Mouse (Mus musculus) MEL (cell line): Measurements from ENCODE around the gene Eif5b. TPM values are rescaled to one million over a fixed set of nuclear protein-coding genes. Genes with fewer than 3 reads are reported as not detected.

ENCODE experiments used
- DNase-seq: peaks from one replicate; pipeline ENCODE4 v3.0.0; 2011; ENCODE audit warnings: low read depth, low spot score
- H3K27ac ChIP-seq: 2 replicates; pipeline ENCODE4 v1.5.1; 2012; ENCODE audit warnings: low read depth, mild to moderate bottlenecking, control low read depth, low read length, moderate library complexity; ENCODE audit not compliant: control insufficient read depth
- H3K27me3 ChIP-seq, 2 experiments: fragments of 150-350 bp in 1 of 2; sonication (generic) in 1 of 2; 2 replicates each; pipeline ENCODE4 v1.6.1; 2012; ENCODE audit warnings: low read length in 2 of 2, mild to moderate bottlenecking in 2 of 2, improper control_type of control experiment in 1 of 2, moderate library complexity in 1 of 2; ENCODE audit not compliant: insufficient read depth in 2 of 2, control insufficient read depth in 1 of 2
- H3K36me3 ChIP-seq, 2 experiments: 2 replicates each; pipeline ENCODE4 v1.6.1; 2012 to 2014; ENCODE audit warnings: low read length in 2 of 2, improper control_type of control experiment in 1 of 2, inconsistent platforms in 1 of 2, mild to moderate bottlenecking in 1 of 2; ENCODE audit not compliant: insufficient read depth in 2 of 2, control insufficient read depth in 1 of 2
- H3K4me1 ChIP-seq, 2 experiments: fragments of 150-350 bp in 1 of 2; sonication (generic) in 1 of 2; 2 replicates each; pipeline ENCODE4 v1.6.1; 2012; ENCODE audit warnings: low read length in 2 of 2, improper control_type of control experiment in 1 of 2, mild to moderate bottlenecking in 1 of 2; ENCODE audit not compliant: insufficient read depth in 2 of 2, control insufficient read depth in 1 of 2
- H3K4me3 ChIP-seq, 2 experiments: fragments of 150-350 bp in 1 of 2; sonication (generic) in 1 of 2; 2 replicates each; pipeline ENCODE4 v1.5.1; 2012; ENCODE audit warnings: low read depth in 2 of 2, low read length in 2 of 2, mild to moderate bottlenecking in 2 of 2, moderate library complexity in 2 of 2, control low read depth in 1 of 2, improper control_type of control experiment in 1 of 2; ENCODE audit not compliant: control insufficient read depth in 1 of 2, insufficient read depth in 1 of 2
- H3K79me2 ChIP-seq: 2 replicates; pipeline ENCODE4 v1.6.1; 2012; ENCODE audit warnings: mild to moderate bottlenecking, low read length, moderate library complexity; ENCODE audit not compliant: control insufficient read depth, poor library complexity, insufficient read depth
- H3K9ac ChIP-seq: 2 replicates; pipeline ENCODE4 v1.6.1; 2012; ENCODE audit warnings: low read depth, mild to moderate bottlenecking, control low read depth, low read length, moderate library complexity; ENCODE audit not compliant: control insufficient read depth, poor library complexity, severe bottlenecking
- H3K9me3 ChIP-seq: fragments of 150-350 bp; sonication (generic); replicated peaks from 2 replicates; pipeline ENCODE4 v1.6.1; 2012; ENCODE audit warnings: mild to moderate bottlenecking, low read length, improper control_type of control experiment, moderate library complexity; ENCODE audit not compliant: insufficient read depth
- CHD1 ChIP-seq: IDR thresholded peaks from 2 replicates; pipeline ENCODE4 v1.6.1; 2012; ENCODE audit warnings: low read depth, mild to moderate bottlenecking, inconsistent platforms, low read length, improper control_type of control experiment
- CTCF ChIP-seq, 3 experiments: IDR thresholded peaks in 2 of 3; conservative IDR thresholded peaks in 1 of 3; 2 replicates each; pipeline ENCODE4 v1.5.1; 2011 to 2012; ENCODE audit warnings: low read length in 3 of 3, low read depth in 2 of 3, mild to moderate bottlenecking in 2 of 3, improper control_type of control experiment in 1 of 3, inconsistent platforms in 1 of 3, mixed read lengths in 1 of 3, moderate library complexity in 1 of 3; ENCODE audit not compliant: control insufficient read depth in 1 of 3, insufficient read depth in 1 of 3, poor library complexity in 1 of 3, severe bottlenecking in 1 of 3
- ELF1 ChIP-seq: IDR thresholded peaks from 2 replicates; pipeline ENCODE4 v1.6.1; 2014; ENCODE audit warnings: low read depth, mild to moderate bottlenecking, inconsistent platforms, low read length, improper control_type of control experiment, moderate library complexity
- EP300 ChIP-seq, 2 experiments: IDR thresholded peaks; 2 replicates each; pipeline ENCODE4 v1.6.1; 2011; ENCODE audit warnings: improper control_type of control experiment in 2 of 2, low read length in 2 of 2, low read depth in 1 of 2, mild to moderate bottlenecking in 1 of 2
- GATA1 ChIP-seq: IDR thresholded peaks from 2 replicates; pipeline ENCODE4 v1.6.1; 2011; ENCODE audit warnings: low read depth, low read length, improper control_type of control experiment
- JUND ChIP-seq: IDR thresholded peaks from 2 replicates; pipeline ENCODE4 v1.6.1; 2011; ENCODE audit warnings: low read depth, mild to moderate bottlenecking, improper control_type of control experiment, low read length
- KAT2A ChIP-seq: conservative IDR thresholded peaks from 2 replicates; pipeline ENCODE4 v1.6.1; 2012; ENCODE audit warnings: low read depth, low read length, improper control_type of control experiment, inconsistent platforms
- MAX ChIP-seq: IDR thresholded peaks from 2 replicates; pipeline ENCODE4 v1.6.1; 2011; ENCODE audit warnings: low read length, improper control_type of control experiment
- MAZ ChIP-seq: IDR thresholded peaks from 2 replicates; pipeline ENCODE4 v1.6.1; 2012; ENCODE audit warnings: low read depth, mild to moderate bottlenecking, inconsistent platforms, low read length, improper control_type of control experiment
- MEF2A ChIP-seq: IDR thresholded peaks from 2 replicates; pipeline ENCODE4 v1.6.1; 2014; ENCODE audit warnings: low read depth, mild to moderate bottlenecking, inconsistent platforms, low read length, improper control_type of control experiment; ENCODE audit not compliant: poor library complexity, insufficient replicate concordance, severe bottlenecking; ENCODE audit errors: extremely low read depth
- MXI1 ChIP-seq: IDR thresholded peaks from 2 replicates; pipeline ENCODE4 v1.6.1; 2011; ENCODE audit warnings: mild to moderate bottlenecking, low read depth, low read length, improper control_type of control experiment
- MYB ChIP-seq: IDR thresholded peaks from 2 replicates; pipeline ENCODE4 v1.6.1; 2011; ENCODE audit warnings: mild to moderate bottlenecking, low read depth, low read length, improper control_type of control experiment
- NELFE ChIP-seq: IDR thresholded peaks from 2 replicates; pipeline ENCODE4 v1.6.1; 2011; ENCODE audit warnings: low read depth, low read length, improper control_type of control experiment
- POLR2A ChIP-seq, 2 experiments: IDR thresholded peaks; 2 replicates each; pipeline ENCODE4 v1.6.1; 2011 to 2012; ENCODE audit warnings: low read length in 2 of 2, mild to moderate bottlenecking in 2 of 2, control low read depth in 1 of 2, improper control_type of control experiment in 1 of 2, low read depth in 1 of 2, moderate library complexity in 1 of 2; ENCODE audit not compliant: control insufficient read depth in 1 of 2, insufficient read depth in 1 of 2, poor library complexity in 1 of 2
- SIN3A ChIP-seq: IDR thresholded peaks from 2 replicates; pipeline ENCODE4 v1.6.1; 2012; ENCODE audit warnings: low read length, improper control_type of control experiment, inconsistent platforms
- SMC3 ChIP-seq: IDR thresholded peaks from 2 replicates; pipeline ENCODE4 v1.6.1; 2011; ENCODE audit warnings: low read depth, low read length, improper control_type of control experiment
- TCF12 ChIP-seq: IDR thresholded peaks from 2 replicates; pipeline ENCODE4 v1.6.1; 2014; ENCODE audit warnings: low read depth, mild to moderate bottlenecking, inconsistent platforms, low read length, improper control_type of control experiment, moderate library complexity
- USF2 ChIP-seq, 2 experiments: IDR thresholded peaks; 2 replicates each; pipeline ENCODE4 v1.6.1; 2011 to 2012; ENCODE audit warnings: improper control_type of control experiment in 2 of 2, low read length in 2 of 2, borderline replicate concordance in 1 of 2, inconsistent platforms in 1 of 2, low read depth in 1 of 2, mild to moderate bottlenecking in 1 of 2; ENCODE audit not compliant: insufficient read depth in 1 of 2
- ZC3H11A ChIP-seq: IDR thresholded peaks from 2 replicates; pipeline ENCODE4 v1.6.1; 2012; ENCODE audit warnings: low read depth, mild to moderate bottlenecking, inconsistent platforms, low read length, improper control_type of control experiment
- ZMIZ1 ChIP-seq: IDR thresholded peaks from 2 replicates; pipeline ENCODE4 v1.6.1; 2012; ENCODE audit warnings: low read depth, mild to moderate bottlenecking, inconsistent platforms, low read length, improper control_type of control experiment, moderate library complexity
- polyA plus RNA-seq, 2 experiments: library from polyadenylated mRNA; stranded (reverse) in 1 of 2; unstranded in 1 of 2; fragments of >175 nt in 1 of 2; fragments of >200 nt in 1 of 2; gene quantifications; 2 replicates each; pipeline versions ENCODE4 v1.2.1 to v1.2.4; 2012; ENCODE audit warnings: low replicate concordance in 2 of 2, low read depth in 1 of 2; ENCODE audit not compliant: insufficient read length in 2 of 2, insufficient read depth in 1 of 2, missing spikeins in 1 of 2
- total RNA-seq: library from RNA; depleted of rRNA; stranded (reverse); fragments of 300-350 nt; gene quantifications from 2 replicates; pipeline ENCODE4 v1.2.3, GENCODE M21; 2012

The Eif5b gene
- total and polyA plus RNA-seq, 3 experiments = 24.2 to 186 (median 67.2) TPM

GRCm38 (mm10) chr1:38071326-38071725 is 73.5 kb downstream of the Eif5b start:
- H3K9ac ChIP-seq = no peak overlapping the region
- no peak overlapping the region for H3K4me3 ChIP-seq
- no peak overlapping the region for H3K27ac ChIP-seq
- H3K27me3 ChIP-seq = no peaks in the 10 kb centered on the region
- H3K36me3 ChIP-seq = peaks cover 2 to 52% of the 10 kb centered on the region in 2 experiments; a peak in 2 of 4 replicates
- peaks cover 1% of the 10 kb centered on the region; the same call in 1 of the 2 replicates for H3K79me2 ChIP-seq
- TF ChIP-seq MXI1 (no peak), MAZ (no peak), MEF2A (no peak)
- H3K9me3 ChIP-seq = no peaks in the 10 kb centered on the region
- no peaks in the 10 kb centered on the region for H3K4me1 ChIP-seq
- peak; percentile 35 for DNase-seq

- no peaks in the 10 kb centered on the region for H3K27me3 ChIP-seq
- TF ChIP-seq KAT2A = no peak
- TF ChIP-seq ZMIZ1 = no peak
- TF ChIP-seq ELF1 = no peak
- TF ChIP-seq TCF12 = no peak
- no peak for TF ChIP-seq MXI1
- no peak for TF ChIP-seq SIN3A
- TF ChIP-seq POLR2A (IDR thresholded peaks at IDR 0.05; ENCODE audit: control insufficient read depth in 1 of 2, insufficient read depth in 1 of 2, low read depth in 1 of 2, low read length in 2 of 2, poor library complexity in 1 of 2) = no peak
- TF ChIP-seq CHD1 = no peak
- no peak for TF ChIP-seq JUND
- TF ChIP-seq MEF2A = no peak
- H3K36me3 ChIP-seq = peaks cover 0 to 60% of the 10 kb centered on the region in 2 experiments; a peak in 3 of 4 replicates
These were observed 83.5 kb downstream of the Eif5b start for GRCm38 (mm10) chr1:38081316-38081715.

DNA sequence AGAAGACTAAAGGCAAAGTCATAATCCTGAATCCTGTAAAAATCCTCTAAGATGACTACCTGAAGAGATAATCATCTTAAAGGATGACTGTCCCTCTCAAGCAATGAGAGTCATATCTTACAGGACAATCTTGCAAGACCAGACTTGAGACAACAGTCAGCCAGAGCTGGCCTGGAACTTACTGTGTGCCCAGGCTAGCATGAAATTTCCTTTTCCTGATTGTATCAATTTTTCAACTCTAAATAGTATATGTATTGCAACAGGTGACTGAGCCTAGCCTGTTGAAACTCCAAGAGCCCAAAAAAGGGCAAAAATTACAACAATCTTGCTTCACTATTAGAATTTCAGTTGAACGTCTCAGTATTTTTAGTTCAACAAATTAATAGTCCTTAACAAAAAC is 105.4 kb downstream of the Eif5b start:
- H3K79me2 ChIP-seq = peaks cover 16% of the 10 kb centered on the region
- H3K4me1 ChIP-seq = no peaks in the 10 kb centered on the region
- DNase-seq = no peak
- no peaks in the 10 kb centered on the region for H3K27me3 ChIP-seq
- H3K27ac ChIP-seq = no peak overlapping the region
- no peaks in the 10 kb centered on the region for H3K9me3 ChIP-seq
- TF ChIP-seq CHD1 (no peak), TCF12 (no peak), SMC3 (no peak), MAX (no peak), ZC3H11A (no peak), CTCF (IDR thresholded peaks at IDR 0.05 in 2 of 3, conservative IDR thresholded peaks at IDR 0.05 in 1 of 3; ENCODE audit: control insufficient read depth in 1 of 3, insufficient read depth in 1 of 3, low read depth in 2 of 3, low read length in 3 of 3, poor library complexity in 1 of 3, severe bottlenecking in 1 of 3) (no peak), GATA1 (no peak), NELFE (no peak), EP300 (IDR thresholded peaks at IDR 0.05; ENCODE audit: low read depth in 1 of 2, low read length in 2 of 2) (no peak), USF2 (IDR thresholded peaks at IDR 0.05; ENCODE audit: borderline replicate concordance in 1 of 2, insufficient read depth in 1 of 2, low read depth in 1 of 2, low read length in 2 of 2) (no peak), MAZ (no peak), MYB (no peak)
- no peak overlapping the region for H3K9ac ChIP-seq
- peaks cover 0 to 49% of the 10 kb centered on the region in 2 experiments; a peak in 2 of 4 replicates for H3K36me3 ChIP-seq
- no peak overlapping the region for H3K4me3 ChIP-seq

More at GRCm38 (mm10) chr1:38081316-38081715, 83.5 kb downstream of the Eif5b start:
- H3K27ac ChIP-seq = no peak overlapping the region
- no peaks in the 10 kb centered on the region for H3K9me3 ChIP-seq
- H3K9ac ChIP-seq = no peak overlapping the region
- DNase-seq = no peak
- no peak overlapping the region for H3K4me3 ChIP-seq
- no peaks in the 10 kb centered on the region for H3K4me1 ChIP-seq
- H3K79me2 ChIP-seq = no peaks in the 10 kb centered on the region
